Mouse (Mus musculus): ENCODE data around the gene Epb41l2. TPM values are rescaled to one million over a fixed set of nuclear protein-coding genes. Genes with fewer than 3 reads are reported as not detected.

Gene Epb41l2
- polyA plus RNA-seq, 1 experiment from 2014 or later: 9.0 TPM

- no peaks in the 10 kb centered on the region for H3K36me3 ChIP-seq
- 31% methylated on average over 4 of the region's 4 CpGs for WGBS (ENCODE audit: insufficient replicate concordance)
- no peaks in the 10 kb centered on the region for H3K9me3 ChIP-seq (replicated peaks)
- no peak overlapping the region for H3K4me3 ChIP-seq (replicated peaks)
- H3K4me1 ChIP-seq (replicated peaks): peaks cover 36% of the 10 kb centered on the region
- ATAC-seq (ENCODE audit: low read depth) (no peak), DNase-seq (no peak)
- no peak overlapping the region for H3K9ac ChIP-seq
- no peak overlapping the region for H3K27ac ChIP-seq
- H3K4me2 ChIP-seq: no peak overlapping the region
- no peaks in the 10 kb centered on the region for H3K27me3 ChIP-seq
Measured at GRCm38 (mm10) chr10:25426814-25427213, 67.2 kb downstream of the Epb41l2 start.

- Histone ChIP-seq H3K4me3 (replicated peaks) (no peak overlapping the region), H3K4me1 (replicated peaks) (peaks cover 43% of the 10 kb centered on the region), H3K27ac (no peak overlapping the region), H3K4me2 (0 out of 2 replicates have a peak overlapping the region, but pooled peaks have one; percentile 6), H3K36me3 (no peaks in the 10 kb centered on the region), H3K9me3 (replicated peaks) (no peaks in the 10 kb centered on the region), H3K9ac (no peak overlapping the region; the same call in 1 of the 2 replicates), H3K27me3 (no peaks in the 10 kb centered on the region)
- ATAC-seq (ENCODE audit: low read depth): 0 out of 2 replicates have a peak, but pooled peaks have one; percentile 26
- DNase-seq: no peak
- WGBS (ENCODE audit: insufficient replicate concordance): 27% methylated on average over 7 of the region's 7 CpGs
Measured at GRCm38 (mm10) chr10:25427523-25427922, 67.9 kb downstream of the Epb41l2 start.

- 74% methylated on average over 5 of the region's 5 CpGs for WGBS (ENCODE audit: insufficient replicate concordance)
- DNase-seq (no peak), ATAC-seq (ENCODE audit: low read depth) (no peak)
- no peaks in the 10 kb centered on the region for H3K27me3 ChIP-seq
- peaks cover 48% of the 10 kb centered on the region for H3K4me1 ChIP-seq (replicated peaks)
- H3K9ac ChIP-seq: no peak overlapping the region
- no peaks in the 10 kb centered on the region for H3K9me3 ChIP-seq (replicated peaks)
- H3K4me3 ChIP-seq (replicated peaks): no peak overlapping the region
- no peaks in the 10 kb centered on the region for H3K36me3 ChIP-seq
- H3K4me2 ChIP-seq: no peak overlapping the region
- no peak overlapping the region for H3K27ac ChIP-seq
Measured at GRCm38 (mm10) chr10:25428658-25429057, 69.1 kb downstream of the Epb41l2 start.

GRCm38 (mm10) chr10:25429346-25429745 lies 69.7 kb downstream of the Epb41l2 start:
- 81% methylated on average over 4 of the region's 4 CpGs for WGBS (ENCODE audit: insufficient replicate concordance)
- no peak for DNase-seq

GRCm38 (mm10) chr10:25430862-25431261 lies 71.3 kb downstream of the Epb41l2 start:
- 28% methylated on average over 6 of the region's 6 CpGs for WGBS (ENCODE audit: insufficient replicate concordance)
- H3K9ac ChIP-seq: no peak overlapping the region; the same call in 1 of the 2 replicates
- H3K9me3 ChIP-seq (replicated peaks): no peaks in the 10 kb centered on the region
- ATAC-seq (ENCODE audit: low read depth) (peak; percentile 61), DNase-seq (no peak)
- no peaks in the 10 kb centered on the region for H3K36me3 ChIP-seq
- no peak overlapping the region for H3K4me2 ChIP-seq
- no peak overlapping the region for H3K27ac ChIP-seq
- H3K27me3 ChIP-seq: no peaks in the 10 kb centered on the region
- H3K4me1 ChIP-seq (replicated peaks): peaks cover 58% of the 10 kb centered on the region
- no peak overlapping the region for H3K4me3 ChIP-seq (replicated peaks)

More at GRCm38 (mm10) chr10:25429346-25429745, 69.7 kb downstream of the Epb41l2 start:
- no peak overlapping the region for H3K4me2 ChIP-seq
- ATAC-seq (ENCODE audit: low read depth): no peak
- no peak overlapping the region for H3K9ac ChIP-seq
- peaks cover 54% of the 10 kb centered on the region for H3K4me1 ChIP-seq (replicated peaks)
- no peak overlapping the region for H3K27ac ChIP-seq
- no peak overlapping the region for H3K4me3 ChIP-seq (replicated peaks)
- no peaks in the 10 kb centered on the region for H3K36me3 ChIP-seq
- no peaks in the 10 kb centered on the region for H3K27me3 ChIP-seq
- no peaks in the 10 kb centered on the region for H3K9me3 ChIP-seq (replicated peaks)

- 0 out of 2 replicates have a peak overlapping the region, but pooled peaks have one; percentile 2 for H3K4me2 ChIP-seq
- no peak for DNase-seq
Measured at GRCm38 (mm10) chr10:25432351-25432750, 72.8 kb downstream of the Epb41l2 start.

GRCm38 (mm10) chr10:25432938-25433337 lies 73.3 kb downstream of the Epb41l2 start:
- WGBS (ENCODE audit: insufficient replicate concordance): 45% methylated on average over 5 of the region's 5 CpGs
- Histone ChIP-seq H3K9me3 (replicated peaks) (no peaks in the 10 kb centered on the region), H3K4me1 (replicated peaks) (peaks cover 39% of the 10 kb centered on the region), H3K4me3 (replicated peaks) (no peak overlapping the region), H3K9ac (no peak overlapping the region), H3K4me2 (0 out of 2 replicates have a peak overlapping the region, but pooled peaks have one; percentile 2), H3K27ac (no peak overlapping the region), H3K27me3 (no peaks in the 10 kb centered on the region), H3K36me3 (no peaks in the 10 kb centered on the region)
- no peak for DNase-seq
- ATAC-seq (ENCODE audit: low read depth): no peak

More at GRCm38 (mm10) chr10:25432351-25432750, 72.8 kb downstream of the Epb41l2 start:
- 51% methylated on average over 10 of the region's 10 CpGs for WGBS (ENCODE audit: insufficient replicate concordance)
- no peaks in the 10 kb centered on the region for H3K9me3 ChIP-seq (replicated peaks)
- H3K27me3 ChIP-seq: no peaks in the 10 kb centered on the region
- H3K9ac ChIP-seq: no peak overlapping the region
- no peak overlapping the region for H3K4me3 ChIP-seq (replicated peaks)
- ATAC-seq (ENCODE audit: low read depth): no peak
- H3K36me3 ChIP-seq: no peaks in the 10 kb centered on the region
- H3K27ac ChIP-seq: no peak overlapping the region
- peaks cover 45% of the 10 kb centered on the region for H3K4me1 ChIP-seq (replicated peaks)

GRCm38 (mm10) chr10:25433524-25433923 lies 73.9 kb downstream of the Epb41l2 start:
- H3K27me3 ChIP-seq: no peaks in the 10 kb centered on the region
- H3K9me3 ChIP-seq (replicated peaks): no peaks in the 10 kb centered on the region
- 51% methylated on average over 3 of the region's 3 CpGs for WGBS (ENCODE audit: insufficient replicate concordance)
- DNase-seq: no peak
- no peaks in the 10 kb centered on the region for H3K36me3 ChIP-seq
- no peak for ATAC-seq (ENCODE audit: low read depth)
- H3K27ac ChIP-seq: no peak overlapping the region
- peaks cover 38% of the 10 kb centered on the region for H3K4me1 ChIP-seq (replicated peaks)
- H3K4me2 ChIP-seq: no peak overlapping the region
- H3K4me3 ChIP-seq (replicated peaks): no peak overlapping the region
- no peak overlapping the region for H3K9ac ChIP-seq

GRCm38 (mm10) chr10:25434358-25435044 lies 74.9 kb downstream of the Epb41l2 start:
- H3K9me3 ChIP-seq (replicated peaks): no peaks in the 10 kb centered on the region
- H3K4me3 ChIP-seq (replicated peaks): no peak overlapping the region
- 27% methylated on average over 13 of the region's 13 CpGs for WGBS (ENCODE audit: insufficient replicate concordance)
- peaks cover 36% of the 10 kb centered on the region for H3K4me1 ChIP-seq (replicated peaks)
- no peaks in the 10 kb centered on the region for H3K27me3 ChIP-seq
- DNase-seq (no peak), ATAC-seq (ENCODE audit: low read depth) (no peak; the same call in 1 of the 2 replicates)
- peak overlapping the region; percentile 55 for H3K27ac ChIP-seq
- no peaks in the 10 kb centered on the region for H3K36me3 ChIP-seq
- no peak overlapping the region for H3K9ac ChIP-seq
- H3K4me2 ChIP-seq: 0 out of 2 replicates have a peak overlapping the region, but pooled peaks have one; percentile 6

- H3K27me3 ChIP-seq: no peaks in the 10 kb centered on the region
- WGBS (ENCODE audit: insufficient replicate concordance): 66% methylated on average over 6 of the region's 6 CpGs
- ATAC-seq (ENCODE audit: low read depth) (no peak), DNase-seq (no peak)
- H3K9me3 ChIP-seq (replicated peaks): no peaks in the 10 kb centered on the region
- H3K4me1 ChIP-seq (replicated peaks): peaks cover 24% of the 10 kb centered on the region
- H3K4me3 ChIP-seq (replicated peaks): no peak overlapping the region
- no peak overlapping the region for H3K27ac ChIP-seq
- H3K4me2 ChIP-seq: no peak overlapping the region
- H3K9ac ChIP-seq: no peak overlapping the region
- no peaks in the 10 kb centered on the region for H3K36me3 ChIP-seq
Measured at GRCm38 (mm10) chr10:25436703-25437401, 77.3 kb downstream of the Epb41l2 start.

- H3K4me3 ChIP-seq (replicated peaks): no peak overlapping the region
- no peaks in the 10 kb centered on the region for H3K9me3 ChIP-seq (replicated peaks)
- H3K4me2 ChIP-seq: no peak overlapping the region
- no peaks in the 10 kb centered on the region for H3K36me3 ChIP-seq
- H3K4me1 ChIP-seq (replicated peaks): peaks cover 16% of the 10 kb centered on the region
- no peaks in the 10 kb centered on the region for H3K27me3 ChIP-seq
- ATAC-seq (ENCODE audit: low read depth) (no peak), DNase-seq (no peak)
- no peak overlapping the region for H3K27ac ChIP-seq
- no peak overlapping the region for H3K9ac ChIP-seq
- WGBS (ENCODE audit: insufficient replicate concordance): 76% methylated on average over 6 of the region's 6 CpGs
Measured at GRCm38 (mm10) chr10:25437586-25438298, 78.1 kb downstream of the Epb41l2 start.

Data from liver, embryonic 13.5 days (tissue).